Mouse (Mus musculus) right cerebral cortex, postnatal 10 days (tissue): ENCODE measurements at regions not wholly inside any gene's neighbourhood (a gene's known extent, or its start where the extent isn't known, plus 50 kb on each side); places are given as distances from the start of the nearest gene placed in this dataset.

Experiments
- DNase-seq, 2 experiments: peaks; one replicate each; pipeline ENCODE4 v3.0.0; 2021; ENCODE audit warnings: low spot score in 2 of 2

GRCm38 (mm10) chr4:37034200-37034599 lies 82.7 kb upstream of the Lingo2 start:
- DNase-seq, result peak; percentile 42 to 48
